Mouse (Mus musculus) lung, postnatal 0 days (tissue): ENCODE measurements around the gene Cdh6.

ENCODE experiments used
- CTCF ChIP-seq: IDR thresholded peaks from 2 replicates; pipeline ENCODE4 v1.5.1; 2016; ENCODE audit warnings: antibody characterized with exemption, mild to moderate bottlenecking
- EP300 ChIP-seq: IDR thresholded peaks from 2 replicates; pipeline ENCODE4 v1.6.1; 2016; ENCODE audit warnings: antibody characterized with exemption, mild to moderate bottlenecking, control low read depth

GRCm38 (mm10) chr15:13130246-13130645, 43.2 kb downstream of the Cdh6 start:
- TF ChIP-seq EP300, result no peak
- no peak for TF ChIP-seq CTCF
